Mouse (Mus musculus): Measurements from ENCODE around the gene Kank3.

DNA sequence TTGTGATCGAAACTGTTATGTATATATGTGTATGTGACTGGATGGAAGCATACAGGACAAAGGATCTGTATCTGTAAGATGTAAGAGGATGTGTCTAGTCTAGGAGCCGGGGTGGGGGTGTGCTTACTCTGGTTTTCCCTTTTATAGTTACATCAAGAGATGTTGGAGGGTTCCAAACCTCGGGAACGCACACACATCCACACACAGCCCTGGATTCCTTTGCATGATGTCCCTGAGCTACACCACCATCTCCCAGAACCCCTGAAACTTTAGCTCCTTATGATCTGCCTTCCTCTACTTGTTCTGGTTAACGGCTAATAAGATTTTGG lies 30.4 kb upstream of the Kank3 start:
- TF ChIP-seq GATA1 (IDR thresholded peaks at IDR 0.05; ENCODE audit: borderline replicate concordance, low read length) = no peak
- no peak for TF ChIP-seq FLI1 (IDR thresholded peaks at IDR 0.05; ENCODE audit: low read length)

Measured in megakaryocyte, embryonic 14.5 days (primary cell).